Mouse (Mus musculus) left cerebral cortex, postnatal 10 days (tissue): ENCODE data around the gene Plekhb1. TPM values are rescaled to one million over a fixed set of nuclear protein-coding genes. Genes with fewer than 3 reads are reported as not detected.

Experiments
- DNase-seq, 2 experiments: peaks; one replicate each; pipeline ENCODE4 v3.0.0; 2021 to 2022; ENCODE audit warnings: low spot score in 2 of 2, mixed read lengths in 1 of 2; ENCODE audit errors: extremely low spot score in 1 of 2
- intact Hi-C: fragments of 180-260 bp; cut with DNase I; formaldehyde crosslinking; loops from one replicate; pipeline ENCODE4 v1.15.1; 2025
- total RNA-seq, 2 experiments: library from RNA; stranded (reverse); gene quantifications; 2 replicates each; pipeline ENCODE4 v1.2.3; 2021

Gene Plekhb1
- total RNA-seq, 2 experiments from 2014 or later: 27.2 to 30.9 TPM

- DNase-seq: no peak
- intact Hi-C loops: no loop called here
Measured at GRCm38 (mm10) chr7:100663729-100664304, 1.6 kb upstream of the Plekhb1 start.

GRCm38 (mm10) chr7:100663190-100663589 is 976 bp upstream of the Plekhb1 start:
- DNase-seq: peak; percentile 85 to 93
- intact Hi-C loops: no loop called here

- intact Hi-C loops: no loop called here
- DNase-seq: no peak
Measured at GRCm38 (mm10) chr7:100661264-100661663, 950 bp downstream of the Plekhb1 start.

- DNase-seq: peak in 1 of 2 experiments; percentile 72
- intact Hi-C loops: no loop called here
Measured at GRCm38 (mm10) chr7:100658093-100658578, 4.1 kb downstream of the Plekhb1 start.

- intact Hi-C loops: no loop called here
- DNase-seq: peak in 1 of 2 experiments; percentile 57
Measured at GRCm38 (mm10) chr7:100656739-100657138, 5.5 kb downstream of the Plekhb1 start.

- intact Hi-C loops: no loop called here
Measured at GRCm38 (mm10) chr7:100654441-100654840, 7.8 kb downstream of the Plekhb1 start.

GRCm38 (mm10) chr7:100653480-100654266 is 8.5 kb downstream of the Plekhb1 start:
- DNase-seq: peak; percentile 61 to 73
- intact Hi-C loops: no loop called here

More at GRCm38 (mm10) chr7:100654441-100654840, 7.8 kb downstream of the Plekhb1 start:
- no peak for DNase-seq

GRCm38 (mm10) chr7:100651011-100651410 is 11.2 kb downstream of the Plekhb1 start:
- intact Hi-C loops: no loop called here

GRCm38 (mm10) chr7:100650421-100650820 is 11.8 kb downstream of the Plekhb1 start:
- intact Hi-C loops: no loop called here
- DNase-seq: no peak

More at GRCm38 (mm10) chr7:100651011-100651410, 11.2 kb downstream of the Plekhb1 start:
- DNase-seq: peak in 1 of 2 experiments; percentile 42

- DNase-seq: no peak
- intact Hi-C loops: loop anchor here (5.0 kb wide), 1 partner anchor 32 kb away; no protein-coding TSS in a partner anchor
Measured at GRCm38 (mm10) chr7:100649826-100650225, 12.4 kb downstream of the Plekhb1 start.

- intact Hi-C loops: loop anchor here (5.0 kb wide), 1 partner anchor 33 kb away; no protein-coding TSS in a partner anchor
- DNase-seq: no peak
Measured at GRCm38 (mm10) chr7:100649095-100649494, 13.1 kb downstream of the Plekhb1 start.

- intact Hi-C loops: loop anchor here (5.0 kb wide), 1 partner anchor 37 kb away; no protein-coding TSS in a partner anchor
- DNase-seq: peak; percentile 54 to 81
Measured at GRCm38 (mm10) chr7:100645147-100645546, 17.1 kb downstream of the Plekhb1 start.

GRCm38 (mm10) chr7:100642413-100642812 is 19.8 kb downstream of the Plekhb1 start:
- DNase-seq: no peak
- intact Hi-C loops: no loop called here

GRCm38 (mm10) chr7:100637657-100638056 is 24.6 kb downstream of the Plekhb1 start:
- DNase-seq: no peak
- intact Hi-C loops: no loop called here

GRCm38 (mm10) chr7:100624538-100624937 is 37.7 kb downstream of the Plekhb1 start:
- intact Hi-C loops: no loop called here
- no peak for DNase-seq

GRCm38 (mm10) chr7:100622277-100622676 is 39.9 kb downstream of the Plekhb1 start:
- no peak for DNase-seq
- intact Hi-C loops: no loop called here

GRCm38 (mm10) chr7:100616121-100616857 is 45.9 kb downstream of the Plekhb1 start:
- no peak for DNase-seq
- intact Hi-C loops: no loop called here

- DNase-seq: no peak
- intact Hi-C loops: loop anchor here (10.0 kb wide), 1 partner anchor 54 kb away; no protein-coding TSS in a partner anchor
Measured at GRCm38 (mm10) chr7:100608910-100609309, 53.3 kb downstream of the Plekhb1 start.

- intact Hi-C loops: loop anchor here (10.0 kb wide), 1 partner anchor 53 kb away; no protein-coding TSS in a partner anchor
- peak; percentile 31 to 80 for DNase-seq
Measured at GRCm38 (mm10) chr7:100608130-100608741, 54.0 kb downstream of the Plekhb1 start, which contains the start of gene Mrpl48. Gene Mrpl48 (minus strand): TSS chr7:100608301.
